Mouse (Mus musculus) ovary, postnatal 36 days (tissue): Measurements from ENCODE around the gene Cad.
"Not testable (repeated sequence)": the region's sequence is repeated elsewhere in the genome, so short reads cannot be mapped to it uniquely, and the experiment has no call there.

Experiments
- DNase-seq: peaks from one replicate; pipeline ENCODE4 v3.0.0; 2022; ENCODE audit warnings: low spot score, mixed read lengths

Cad gene

DNA sequence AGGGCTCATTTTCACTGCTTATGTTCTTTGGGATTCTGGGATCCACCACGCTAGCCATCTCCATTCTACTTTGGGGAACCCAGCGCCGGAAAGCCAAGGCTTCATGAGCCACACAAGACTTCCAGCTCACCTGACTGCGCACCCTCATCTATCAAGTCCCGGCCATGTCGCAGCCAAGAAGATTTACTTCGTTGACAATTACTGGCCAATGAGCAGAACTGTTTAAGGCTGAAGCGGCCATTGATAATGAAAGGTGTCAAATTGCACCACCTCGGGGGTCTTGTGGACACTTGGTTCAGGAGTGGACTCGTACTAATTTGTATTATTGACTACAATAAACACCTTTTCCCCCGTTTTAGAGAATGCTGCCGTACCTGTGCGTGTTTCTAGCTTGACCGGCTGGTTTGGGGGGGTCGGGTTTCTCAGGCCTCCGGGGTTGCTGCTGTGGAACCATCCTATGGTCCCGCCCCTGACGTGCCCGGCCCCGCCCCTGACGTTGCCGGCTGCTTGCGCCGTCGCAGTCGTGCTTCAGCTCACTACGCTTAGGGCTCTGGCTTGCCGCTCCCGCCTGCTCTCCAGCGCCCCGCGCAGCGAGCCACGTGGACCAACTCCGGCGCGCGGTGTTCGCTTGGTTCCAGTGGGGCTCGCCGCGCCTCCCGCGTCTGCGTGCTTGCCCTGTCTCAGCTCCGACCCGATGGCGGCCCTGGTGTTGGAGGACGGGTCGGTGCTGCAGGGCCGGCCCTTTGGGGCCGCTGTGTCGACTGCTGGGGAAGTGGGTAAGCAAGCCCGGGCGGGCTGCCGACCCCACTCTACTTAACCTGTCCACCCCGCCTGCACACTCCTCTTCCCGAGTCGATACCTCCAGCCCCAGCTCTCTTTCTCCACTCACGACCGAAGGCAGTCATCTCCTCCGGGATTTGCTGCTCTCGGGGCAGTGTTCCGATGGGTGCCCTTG, at the start of gene Cad:
Cad (plus strand) TSS at position 520 of the 955 bp plus-strand sequence.
- peak; percentile 95 for DNase-seq

DNA sequence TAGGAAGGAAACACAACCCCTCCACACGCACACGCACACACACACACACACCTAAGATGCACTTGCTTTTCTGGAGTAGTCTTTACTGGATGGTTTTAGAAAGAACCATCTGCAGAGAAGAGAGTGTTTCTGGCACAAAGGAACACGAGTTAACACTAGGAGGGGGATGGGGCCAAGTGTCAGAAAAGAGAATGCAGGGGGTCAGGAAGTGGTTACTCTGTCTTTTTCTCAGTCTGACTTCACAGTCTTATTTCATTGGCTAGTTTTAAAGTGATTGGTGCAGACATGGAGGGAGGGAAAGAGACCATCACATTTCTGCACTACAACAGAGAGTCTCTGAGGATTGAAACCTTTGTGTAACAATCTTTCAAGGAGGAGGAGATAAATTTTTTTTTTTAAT, 41.8 kb upstream of the Cad start:
- no peak for DNase-seq

DNA sequence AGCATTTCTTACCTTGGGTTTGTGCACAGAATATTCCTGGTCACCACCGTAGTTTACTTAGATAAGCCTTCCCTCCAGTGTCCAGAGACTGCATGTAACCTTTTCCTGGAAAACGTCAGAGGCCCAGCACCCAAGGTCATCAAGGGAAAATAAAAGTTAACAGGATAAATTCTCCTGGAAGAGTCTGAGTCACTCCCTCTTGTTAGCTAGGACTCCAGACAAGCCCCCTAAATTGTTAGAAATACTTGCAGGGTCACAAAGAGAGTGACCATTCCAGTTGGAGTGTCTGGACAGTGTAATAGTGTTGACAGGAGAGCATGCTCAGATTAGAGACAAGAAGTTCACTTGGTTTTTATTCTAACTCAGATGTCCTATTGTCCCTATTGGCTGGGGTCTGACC, 38.7 kb upstream of the Cad start:
- DNase-seq: no peak

DNA sequence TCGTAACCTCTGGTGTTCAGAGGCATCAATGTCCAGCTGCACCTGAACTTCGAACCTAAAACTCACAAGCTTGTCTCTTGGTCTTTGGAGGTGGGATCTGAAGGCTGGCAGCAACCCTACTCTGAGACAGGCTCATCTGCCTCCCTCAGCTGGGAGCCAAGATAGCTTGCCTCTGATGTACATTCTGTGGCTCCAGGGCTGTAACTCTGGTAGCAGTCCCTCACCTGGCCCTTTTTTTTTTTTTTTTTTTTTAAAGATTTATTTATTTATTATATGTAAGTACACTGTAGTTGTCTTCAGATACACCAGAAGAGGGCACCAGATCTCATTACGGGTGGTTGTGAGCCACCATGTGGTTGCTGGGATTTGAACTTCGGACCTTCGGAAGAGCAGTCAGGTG, 32.8 kb upstream of the Cad start:
- DNase-seq: not testable (repeated sequence)

DNA sequence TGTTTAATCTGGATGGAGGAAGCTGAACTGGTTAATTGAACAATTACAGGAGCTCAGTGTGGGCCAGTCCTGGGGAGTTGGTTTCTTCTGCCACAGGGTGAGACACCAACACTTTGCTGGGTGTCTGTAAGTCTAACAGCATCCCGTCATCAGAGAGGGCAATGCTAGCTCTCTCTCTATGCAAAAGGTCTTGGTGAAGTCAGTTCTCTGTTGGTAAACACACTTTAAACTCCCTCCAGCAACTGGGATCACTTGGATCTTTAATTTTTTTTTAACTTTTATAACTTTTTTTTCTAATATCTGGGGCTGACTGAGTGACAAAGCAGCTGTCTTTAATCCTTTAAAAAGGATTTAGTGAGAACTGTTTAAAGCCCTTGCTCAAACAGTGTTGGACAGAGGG, 31.9 kb upstream of the Cad start:
- DNase-seq: no peak

DNA sequence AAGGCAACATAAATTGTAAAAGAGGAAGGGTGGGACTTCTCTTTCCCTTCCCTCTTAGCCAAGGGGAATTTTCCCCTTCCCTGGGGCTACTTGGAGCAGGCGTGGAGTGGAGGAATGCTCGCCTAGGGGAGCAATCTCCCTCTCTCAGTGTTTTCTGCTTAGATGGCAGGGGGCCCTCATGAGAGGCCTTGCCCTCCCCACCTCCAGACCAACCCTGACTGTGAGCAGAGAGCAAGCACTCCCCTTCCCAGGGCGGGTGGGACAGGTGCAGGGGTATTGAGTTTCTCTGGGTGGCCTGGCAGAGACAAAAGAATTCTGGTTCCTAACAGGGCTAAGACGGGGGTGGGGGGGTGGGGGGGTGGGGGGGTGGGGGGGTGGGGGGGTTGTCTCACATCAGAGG, 31.3 kb upstream of the Cad start:
- DNase-seq: no peak

DNA sequence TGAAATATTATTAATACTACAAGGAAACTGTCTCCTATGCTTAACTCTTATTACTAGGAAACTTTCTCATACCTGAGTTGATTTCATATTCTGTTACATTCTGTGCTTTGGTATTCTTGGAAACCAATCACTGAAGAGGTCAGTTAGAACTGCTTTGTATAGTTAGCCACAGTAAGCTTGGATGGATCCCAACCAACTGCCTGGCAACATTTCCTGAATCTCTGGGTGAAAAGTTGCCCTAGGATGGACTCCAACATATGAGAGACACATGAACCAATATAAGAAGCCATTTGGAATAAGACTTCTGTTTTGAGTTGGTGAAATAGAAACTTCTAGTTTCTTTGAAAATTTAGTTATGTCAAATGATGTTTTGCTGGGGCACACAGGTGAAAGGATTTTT, 29.9 kb upstream of the Cad start:
- DNase-seq: no peak

DNA sequence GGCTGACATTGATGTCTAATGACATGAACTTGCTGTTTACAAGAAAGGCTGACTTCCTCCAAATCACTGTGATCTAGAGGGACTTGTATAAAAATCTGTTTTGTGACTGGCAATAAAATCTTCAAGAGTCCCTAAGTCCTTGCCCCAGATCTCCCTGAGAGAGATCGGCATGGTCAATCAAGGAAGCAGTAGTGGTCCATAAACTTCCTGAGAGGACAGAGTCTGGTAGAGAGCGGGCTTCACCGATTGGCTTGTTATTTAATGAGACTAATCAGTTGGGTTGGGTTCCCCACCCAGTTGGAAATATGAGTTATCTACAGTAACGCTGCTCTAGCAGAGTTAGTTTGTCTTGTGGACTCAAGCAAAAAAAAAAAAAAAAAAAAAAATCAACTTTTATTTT, 23.7 kb upstream of the Cad start:
- no peak for DNase-seq

DNA sequence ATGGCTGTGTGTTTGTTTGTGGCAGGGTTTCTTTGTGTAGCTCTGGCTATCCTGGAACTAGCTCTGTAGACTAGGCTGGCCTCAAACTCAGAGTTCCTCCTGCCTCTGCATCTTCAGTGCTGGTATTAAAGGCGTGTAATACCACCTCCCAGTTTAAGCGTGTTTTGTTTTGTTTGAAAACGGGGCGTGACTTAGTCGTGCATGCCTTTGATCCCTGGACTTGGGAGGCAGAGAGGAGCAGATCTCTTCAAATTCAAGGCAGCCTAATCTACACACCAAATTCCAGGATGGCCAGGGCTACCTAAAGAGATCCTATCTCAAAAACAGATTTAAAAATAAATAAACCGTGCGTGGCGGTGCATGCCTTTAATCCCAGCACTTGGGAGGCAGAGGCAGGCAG, 23.1 kb upstream of the Cad start:
- DNase-seq: no peak

DNA sequence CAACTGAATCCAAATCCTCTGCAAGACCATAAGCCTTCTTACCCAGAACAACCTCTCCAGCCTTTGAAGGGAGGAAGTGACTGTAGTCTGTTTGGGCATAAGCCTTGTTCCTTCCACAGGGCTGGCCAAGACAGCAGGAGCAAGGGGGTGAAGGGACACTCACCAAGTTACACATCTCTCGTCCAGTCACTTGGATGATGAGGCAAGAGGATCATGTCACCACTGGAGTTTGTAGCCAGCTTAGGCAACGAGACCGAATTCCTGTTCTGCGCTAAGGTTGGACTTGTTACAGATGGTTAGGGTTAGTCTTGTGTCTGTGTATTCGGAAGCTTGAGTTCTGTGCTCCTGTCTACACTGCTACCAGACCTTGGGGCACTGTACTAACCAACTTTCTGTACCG, 19.9 kb upstream of the Cad start:
- no peak for DNase-seq

DNA sequence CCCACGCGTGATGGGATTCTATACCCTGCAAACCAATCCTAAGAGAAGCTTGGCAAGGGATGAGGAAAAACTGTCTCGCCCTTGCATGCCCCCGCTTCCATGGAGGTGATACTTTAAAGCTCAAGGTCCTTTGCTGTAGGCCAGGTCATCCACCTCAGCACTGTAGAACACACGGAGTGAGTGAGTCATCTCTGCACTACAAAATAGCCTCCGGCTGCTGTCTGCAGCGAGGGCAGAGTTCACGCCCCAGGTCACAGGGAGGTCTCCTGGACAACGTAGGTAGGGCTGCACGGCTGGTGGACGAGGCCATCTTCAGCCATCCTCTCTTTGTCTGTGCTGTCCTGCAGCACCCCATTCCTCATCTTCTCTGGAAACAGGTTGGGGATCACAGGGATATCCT, 18.0 kb upstream of the Cad start:
- not testable (repeated sequence) for DNase-seq

DNA sequence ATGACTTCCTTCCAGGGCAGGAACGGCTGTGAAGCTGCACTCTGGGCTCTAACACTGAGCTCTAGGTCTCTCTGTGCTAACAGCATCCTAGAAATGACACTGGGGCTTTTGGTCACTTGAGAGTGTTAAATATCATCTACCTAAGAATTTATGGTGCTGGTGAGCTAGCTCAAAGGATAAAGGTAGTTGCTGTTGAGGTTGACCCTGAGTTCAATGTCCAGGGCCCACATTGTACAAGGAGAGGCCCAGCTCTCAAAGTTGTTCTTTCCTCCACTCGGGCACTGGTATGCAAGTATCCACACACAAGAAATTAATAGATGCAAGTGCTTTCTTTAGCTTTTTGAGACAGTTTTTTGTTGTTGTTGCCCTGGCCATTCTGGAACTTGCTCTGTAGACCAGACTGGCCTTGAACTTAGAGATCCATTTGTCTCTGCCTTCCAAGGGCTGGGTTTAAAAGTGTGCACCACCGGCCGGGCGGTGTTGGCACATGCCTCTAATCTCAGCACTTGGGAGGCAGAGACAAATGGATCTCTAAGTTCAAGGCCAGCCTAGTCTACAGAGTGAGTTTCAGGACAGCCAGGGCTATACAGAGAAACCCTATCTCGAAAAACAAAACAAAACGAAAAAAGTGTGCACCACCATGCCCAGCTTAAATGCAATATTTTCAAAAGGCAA, 16.3 kb upstream of the Cad start:
- DNase-seq: no peak

DNA sequence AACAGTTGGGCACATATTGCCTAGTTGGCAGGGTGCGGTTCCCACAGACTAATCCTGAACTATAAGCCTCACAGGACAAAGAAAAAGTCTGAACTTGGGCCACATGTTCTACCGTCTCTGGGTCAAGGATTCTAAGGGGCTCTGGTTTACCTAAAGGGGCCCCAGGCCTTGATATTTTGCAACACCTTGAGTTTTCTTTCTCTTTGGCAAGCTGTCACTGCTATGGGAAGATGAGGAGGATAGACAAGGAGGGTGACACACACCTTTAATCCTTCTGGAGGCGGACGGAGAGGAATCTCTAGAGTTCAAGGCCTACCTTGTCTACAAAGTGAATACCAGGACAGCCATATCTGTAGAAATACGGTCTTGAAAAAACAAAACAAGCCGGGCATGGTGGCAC, 8.2 kb upstream of the Cad start:
- DNase-seq: no peak

DNA sequence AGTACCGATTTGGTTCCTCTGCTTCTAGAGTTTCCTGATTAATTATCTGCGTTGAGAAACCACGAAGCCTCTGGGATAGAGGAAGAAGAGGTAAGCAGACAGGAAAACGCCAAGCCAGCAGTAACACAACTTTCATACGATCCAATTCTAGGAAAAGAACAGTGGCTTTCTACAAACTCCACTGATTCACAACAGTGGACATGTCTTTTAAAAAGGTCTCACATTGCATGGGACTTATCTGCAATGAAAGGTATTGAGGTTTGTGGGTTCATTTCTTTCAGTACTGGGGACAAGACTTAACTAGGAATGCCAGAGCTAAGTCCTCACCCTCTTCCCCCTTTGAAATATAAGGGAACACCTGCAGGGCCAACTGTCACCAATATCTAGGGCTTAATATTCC, 7.5 kb upstream of the Cad start:
- DNase-seq: no peak

DNA sequence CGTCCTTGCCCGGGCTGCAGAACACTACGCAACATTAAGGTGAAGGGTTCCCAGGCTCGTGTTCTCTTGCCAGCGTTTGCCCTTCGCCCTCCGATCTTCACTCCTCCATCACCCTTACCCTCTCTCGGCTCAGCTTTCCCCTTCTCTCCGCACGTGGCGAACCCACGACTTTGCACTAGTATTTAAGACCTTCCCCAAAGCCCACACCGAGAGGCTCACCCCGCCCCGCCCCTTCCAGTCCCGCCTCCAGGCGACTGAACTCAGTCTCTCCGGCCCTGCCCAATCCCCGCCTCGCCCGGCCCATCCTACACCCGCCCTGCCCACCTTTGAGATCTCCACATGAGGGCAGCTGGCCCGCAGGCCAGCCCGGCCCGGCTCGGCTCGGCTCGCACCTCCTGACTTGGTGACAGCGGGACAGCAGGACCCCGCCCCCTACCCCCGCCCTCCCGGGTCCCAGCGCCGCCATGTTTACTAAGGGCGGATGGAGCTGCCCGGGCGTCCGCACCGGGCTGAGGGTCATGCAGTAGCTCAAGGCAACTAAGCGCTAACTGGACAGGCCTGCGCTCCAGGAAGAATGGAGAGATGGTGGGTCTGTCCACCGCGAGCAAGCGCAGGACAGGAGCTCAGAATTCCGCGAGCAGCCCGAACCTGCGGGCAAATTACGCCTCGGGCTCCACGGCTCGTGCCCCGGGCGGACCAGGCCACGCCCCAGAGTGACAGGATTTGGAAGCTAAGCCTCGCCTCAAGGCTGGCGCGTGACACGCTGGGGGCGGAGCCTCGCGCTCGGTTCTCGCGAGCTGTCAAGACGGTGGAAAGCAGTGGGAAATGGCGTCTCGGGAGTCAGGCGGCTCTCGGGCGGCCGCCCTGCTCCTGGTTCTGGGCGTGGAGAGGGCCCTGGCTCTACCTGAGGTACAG, 6.5 kb upstream of the Cad start, which contains the start of gene Atraid:
Atraid (plus strand) TSS at position 465 of the 915 bp plus-strand sequence.
- DNase-seq: peak; percentile 99

DNA sequence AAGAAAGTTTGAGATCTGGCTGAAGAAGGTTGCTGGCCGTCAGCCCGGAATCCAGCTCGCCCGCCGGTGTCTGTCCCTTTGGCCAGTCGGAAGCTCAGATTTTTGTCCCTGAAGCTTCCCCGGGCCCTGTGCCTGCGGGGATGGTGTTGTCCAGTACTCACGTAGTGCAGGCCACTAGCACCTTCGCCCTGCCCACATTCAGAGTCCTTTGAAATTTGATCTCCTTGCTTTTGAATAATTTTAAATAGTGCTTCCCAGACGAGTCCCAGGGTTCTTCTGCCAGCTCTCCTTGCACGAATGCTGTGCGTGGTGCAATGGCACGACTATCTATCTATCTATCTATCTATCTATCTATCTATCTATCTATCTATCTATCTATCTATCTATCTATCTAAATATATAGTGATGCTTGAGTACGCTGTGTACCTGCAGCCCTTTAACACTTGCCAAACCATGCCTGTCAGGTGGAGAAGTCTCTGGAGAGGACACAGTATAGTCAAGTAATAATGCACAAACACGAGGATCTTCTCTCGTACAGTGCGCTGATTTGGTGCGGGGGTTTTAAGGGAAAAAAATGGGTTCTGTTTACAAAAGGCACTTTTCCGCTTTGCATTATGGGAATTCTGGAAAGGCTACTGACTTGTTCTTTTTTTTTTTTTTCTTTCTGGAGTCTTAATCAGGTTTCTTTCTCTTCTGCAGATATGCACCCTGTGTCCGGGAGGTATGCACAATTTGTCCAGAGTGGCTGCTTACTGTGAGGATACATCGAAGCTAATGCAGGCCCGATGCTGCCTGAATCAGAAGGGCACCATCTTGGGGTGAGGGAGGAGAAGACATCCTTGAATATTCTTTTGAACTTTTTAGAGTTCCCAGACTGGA, 5.6 kb upstream of the Cad start, which contains the start of gene Slc5a6:
Slc5a6 (minus strand) TSS at position 162 of the 879 bp plus-strand sequence.
- peak; percentile 20 for DNase-seq

DNA sequence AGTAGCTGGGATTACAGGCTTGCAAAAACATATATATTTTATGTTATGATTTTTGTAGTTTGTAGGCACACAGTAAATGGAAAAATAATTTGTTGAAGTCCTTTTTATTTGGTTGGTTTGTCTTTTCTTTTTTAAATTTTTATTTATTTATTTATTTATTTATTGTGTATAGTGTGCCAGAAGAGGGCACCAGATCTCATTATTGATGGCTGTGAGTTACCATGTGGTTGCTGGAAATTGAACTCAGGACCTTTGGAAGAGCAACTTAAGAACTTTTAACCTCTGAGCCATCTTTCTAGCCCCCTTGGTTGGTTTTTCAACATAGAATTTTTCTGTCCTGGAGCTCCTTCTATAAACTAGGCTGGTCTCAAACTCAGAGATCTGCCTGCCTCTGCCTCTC, 4.2 kb upstream of the Cad start:
- DNase-seq: no peak

DNA sequence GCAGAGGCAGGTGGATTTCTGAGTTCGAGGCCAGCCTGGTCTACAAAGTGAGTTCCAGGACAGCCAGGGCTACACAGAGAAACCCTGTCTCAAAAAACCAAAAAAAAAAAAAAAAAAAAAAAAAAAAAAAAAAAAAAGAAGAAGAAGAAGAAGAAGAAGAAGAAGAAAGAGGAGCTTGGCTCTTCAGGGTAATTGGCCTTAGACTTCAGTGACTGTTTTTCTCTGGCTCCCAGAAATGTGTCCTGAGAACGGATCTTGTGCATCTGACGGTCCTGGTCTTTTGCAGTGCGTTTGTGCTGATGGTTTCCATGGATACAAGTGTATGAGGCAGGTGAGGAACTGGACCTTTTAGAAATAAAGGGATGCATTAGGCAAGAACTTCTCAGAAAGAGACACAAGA, 852 bp upstream of the Cad start:
- DNase-seq: not testable (repeated sequence)

DNA sequence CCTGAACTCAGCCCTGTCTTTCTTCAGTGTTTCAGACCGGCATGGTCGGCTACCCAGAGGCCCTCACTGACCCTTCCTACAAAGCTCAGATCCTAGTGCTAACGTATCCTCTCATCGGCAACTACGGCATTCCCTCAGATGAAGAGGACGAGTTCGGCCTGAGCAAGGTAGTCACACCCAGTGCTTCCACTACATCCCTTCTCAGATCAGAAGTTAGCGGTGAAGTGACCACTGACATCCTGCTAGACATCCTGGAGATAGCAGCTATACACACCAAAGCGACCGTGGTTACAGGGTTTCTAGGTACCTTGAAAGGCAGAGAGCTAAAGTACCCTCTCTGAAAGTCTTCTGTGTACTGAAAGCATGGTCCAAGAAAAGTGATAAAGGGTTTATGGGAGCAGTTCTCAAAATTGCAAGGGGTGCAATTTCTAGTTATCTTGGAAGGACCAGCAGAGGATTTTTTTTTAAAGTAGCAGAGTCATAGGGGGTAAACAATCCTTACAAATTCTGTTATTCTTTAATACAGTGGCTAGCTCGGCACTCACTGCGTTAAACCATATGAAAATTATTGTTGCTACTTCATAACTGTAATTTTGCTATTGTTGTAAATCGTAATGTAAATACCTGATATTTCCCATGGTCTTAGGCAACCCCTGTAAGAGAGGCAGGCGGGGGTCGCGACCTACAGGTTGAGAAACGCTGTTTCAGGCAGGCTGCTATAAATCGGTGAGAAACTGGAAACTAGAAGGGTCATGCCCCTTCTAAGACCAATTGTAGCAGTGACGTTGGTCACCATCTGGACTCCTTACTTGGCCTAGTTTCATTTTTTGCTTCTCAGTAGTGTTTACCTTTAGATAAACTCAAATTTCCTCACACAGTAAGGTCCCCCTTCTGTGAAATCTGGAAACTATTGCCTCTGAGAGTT, 898 bp downstream of the Cad start:
- no peak for DNase-seq

DNA sequence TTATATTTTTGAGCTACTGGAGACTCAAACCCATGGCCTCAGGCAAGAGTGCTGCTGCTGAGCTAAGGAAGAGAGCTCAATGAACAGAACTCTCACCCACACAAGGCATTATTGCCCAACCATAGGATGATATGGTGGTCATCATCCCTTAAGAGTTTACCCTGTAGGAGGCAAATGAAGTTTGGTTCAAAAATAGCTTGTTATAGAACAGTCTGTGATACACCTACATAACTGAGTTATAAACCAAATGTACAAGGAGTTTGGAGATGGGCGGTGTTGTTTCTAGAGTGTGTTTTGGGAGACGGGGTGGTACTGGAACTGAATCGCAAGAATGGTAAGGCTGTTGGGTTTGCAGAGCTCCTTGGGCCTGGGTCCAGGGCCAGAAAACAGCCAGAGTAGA, 15.2 kb downstream of the Cad start:
- DNase-seq: no peak
